Comparison of ENCODE assay signal across 7 mouse cellular contexts in the genomic region with DNA sequence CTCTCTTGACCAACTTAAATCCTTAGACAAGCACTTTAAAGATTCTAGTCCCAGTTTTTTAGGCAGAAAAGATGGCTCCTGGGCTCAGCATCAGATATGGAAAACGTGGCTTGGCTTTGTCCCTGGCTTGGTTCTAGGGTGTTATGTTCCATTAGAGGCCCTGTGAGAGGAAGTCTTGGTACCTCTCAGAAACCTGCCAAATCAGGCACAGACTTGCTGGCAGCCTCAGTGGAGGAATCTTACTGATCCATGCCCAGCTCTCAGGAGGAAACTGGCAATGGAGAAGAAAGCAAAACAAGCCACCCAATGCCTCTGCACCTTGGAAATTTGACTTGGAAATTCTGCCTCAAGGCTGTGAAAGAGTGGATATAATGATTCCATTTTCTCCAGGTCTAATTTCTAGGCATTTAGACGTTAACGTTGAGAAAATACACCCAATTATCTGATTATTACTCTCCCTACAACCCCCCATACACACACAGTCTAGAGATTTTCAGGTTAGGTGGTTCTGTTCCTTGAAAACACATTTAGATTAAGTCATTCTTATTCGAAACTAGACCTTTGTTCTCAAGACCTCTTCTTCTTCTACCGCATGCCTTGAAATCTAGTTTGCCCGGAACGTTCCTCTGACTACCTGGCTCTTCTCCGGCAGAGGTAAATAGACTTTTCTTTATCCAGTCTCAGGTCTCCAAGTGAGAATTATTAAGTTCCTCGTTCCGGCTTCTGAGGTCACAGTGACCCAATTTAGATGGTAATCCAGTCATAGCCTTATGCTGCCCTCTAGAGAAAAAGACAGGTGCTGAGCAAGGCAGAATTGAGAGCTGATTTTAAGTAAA. TPM values are rescaled to one million over a fixed set of nuclear protein-coding genes. Genes with fewer than 3 reads are reported as not detected.
DNase-seq lines count a peak whose midpoint lies in the region; ATAC-seq lines count a peak whose summit lies in the region.

No protein-coding gene starts in this region.

- no peaks in the 10 kb centered on the region for H3K9me3 ChIP-seq in heart, embryonic 11.5 days (replicated peaks; ENCODE audit: control insufficient read depth, low read length)
- no peaks in the 10 kb centered on the region for H3K9me3 ChIP-seq in kidney, embryonic 14.5 days (ENCODE audit: control insufficient read depth, low read length)
- H3K9me3 ChIP-seq in midbrain, embryonic 13.5 days, result no peaks in the 10 kb centered on the region

- ATAC-seq in heart, embryonic 11.5 days (replicated peaks; ENCODE audit: insufficient number of reproducible peaks, low FRiP score, low TSS enrichment), result no peak
- peak; percentile 49; the same call in 1 of the 2 replicates for ATAC-seq in kidney, embryonic 14.5 days (ENCODE audit: low FRiP score, low TSS enrichment)
- ATAC-seq in midbrain, embryonic 13.5 days, result peak; percentile 68

- H3K36me3 ChIP-seq in heart, embryonic 11.5 days (ENCODE audit: control insufficient read depth, insufficient read depth, low read length), result 0 out of 2 replicates have a peak, but pooled peaks cover 3% of the 10 kb centered on the region
- H3K36me3 ChIP-seq in kidney, embryonic 14.5 days (ENCODE audit: control insufficient read depth, insufficient read depth, low read length), result no peaks in the 10 kb centered on the region
- peaks cover 7% of the 10 kb centered on the region for H3K36me3 ChIP-seq in midbrain, embryonic 13.5 days

- H3K4me1 ChIP-seq in heart, embryonic 11.5 days (ENCODE audit: control insufficient read depth, insufficient read depth, low read length), result no peaks in the 10 kb centered on the region; the same call in 1 of the 2 replicates
- H3K4me1 ChIP-seq in kidney, embryonic 14.5 days (ENCODE audit: control insufficient read depth, insufficient read depth, low read length), result no peaks in the 10 kb centered on the region
- H3K4me1 ChIP-seq in midbrain, embryonic 13.5 days (replicated peaks), result peaks cover 14% of the 10 kb centered on the region

- DNase-seq in 3T3-L1 (ENCODE audit: low read depth, low spot score) (peak; percentile 65), A20 (ENCODE audit: low read depth, low spot score) (peak; percentile 43)
- DNase-seq in cerebellum, postnatal 14 days, result peak; percentile 75 to 88
- DNase-seq in ovary, adult 18-20 months (ENCODE audit: low spot score), result no peak

- peak overlapping the region; percentile 27; the same call in 1 of the 2 replicates for H3K4me2 ChIP-seq in heart, embryonic 11.5 days
- H3K4me2 ChIP-seq in kidney, embryonic 14.5 days (replicated peaks; ENCODE audit: low read depth, low read length), result no peak overlapping the region
- H3K4me2 ChIP-seq in midbrain, embryonic 13.5 days (replicated peaks), result peak overlapping the region; percentile 33

- no peaks in the 10 kb centered on the region for H3K27me3 ChIP-seq in heart, embryonic 11.5 days (ENCODE audit: control insufficient read depth, insufficient read depth, low read length)
- H3K27me3 ChIP-seq in kidney, embryonic 14.5 days (ENCODE audit: control insufficient read depth, insufficient read depth, low read length), result no peaks in the 10 kb centered on the region
- H3K27me3 ChIP-seq in midbrain, embryonic 13.5 days, result no peaks in the 10 kb centered on the region

- H3K4me3 ChIP-seq in heart, embryonic 11.5 days (ENCODE audit: low read depth, low read length), result no peak overlapping the region
- H3K4me3 ChIP-seq in kidney, embryonic 14.5 days (ENCODE audit: low read length), result no peak overlapping the region
- no peak overlapping the region for H3K4me3 ChIP-seq in midbrain, embryonic 13.5 days (replicated peaks)

- no peak overlapping the region for H3K27ac ChIP-seq in heart, embryonic 11.5 days (ENCODE audit: low read depth, low read length)
- H3K27ac ChIP-seq in kidney, embryonic 14.5 days (ENCODE audit: low read depth, low read length), result no peak overlapping the region
- peak overlapping the region; percentile 30; the same call in 1 of the 2 replicates for H3K27ac ChIP-seq in midbrain, embryonic 13.5 days

- H3K9ac ChIP-seq in heart, embryonic 11.5 days (ENCODE audit: low read depth, low read length), result no peak overlapping the region
- no peak overlapping the region for H3K9ac ChIP-seq in kidney, embryonic 14.5 days (ENCODE audit: low read depth, low read length)
- no peak overlapping the region for H3K9ac ChIP-seq in midbrain, embryonic 13.5 days (replicated peaks)

- WGBS in heart, embryonic 11.5 days (ENCODE audit: insufficient replicate concordance), result 49% methylated on average over 10 of the region's 10 CpGs
- WGBS in kidney, embryonic 14.5 days, result 42% methylated on average over 10 of the region's 10 CpGs
- WGBS in midbrain, embryonic 13.5 days, result 30% methylated on average over 10 of the region's 10 CpGs

RNA-seq across cellular contexts. Expression of a gene that starts 7.6 kb away (rescaled TPM):
- 7.0 and 7.4 TPM in 2 replicates for polyA plus RNA-seq in heart, embryonic 11.5 days (2014; fragmentation: Nextera tagmentation; extraction: Ambion mirVana)
- polyA plus RNA-seq in kidney, embryonic 14.5 days (2014; fragmentation: Nextera tagmentation; extraction: Ambion mirVana), result 7.3 and 11.8 TPM in 2 replicates
- 5.6 and 6.0 TPM in 2 replicates for polyA plus RNA-seq in midbrain, embryonic 13.5 days (2015; fragmentation: Nextera tagmentation; extraction: Ambion mirVana)

RNA-seq across cellular contexts. Expression of a gene that starts 29.6 kb away (rescaled TPM):
- 22.2 and 24.8 TPM in 2 replicates for polyA plus RNA-seq in heart, embryonic 11.5 days (2014; fragmentation: Nextera tagmentation; extraction: Ambion mirVana)
- 29.5 and 33.0 TPM in 2 replicates for polyA plus RNA-seq in kidney, embryonic 14.5 days (2014; fragmentation: Nextera tagmentation; extraction: Ambion mirVana)
- 38.7 and 45.2 TPM in 2 replicates for polyA plus RNA-seq in midbrain, embryonic 13.5 days (2015; fragmentation: Nextera tagmentation; extraction: Ambion mirVana)

RNA-seq across cellular contexts. Expression of a gene that starts 49.0 kb away (rescaled TPM):
- polyA plus RNA-seq in heart, embryonic 11.5 days (2014; fragmentation: Nextera tagmentation; extraction: Ambion mirVana), result 1.9 and 2.5 TPM in 2 replicates
- polyA plus RNA-seq in kidney, embryonic 14.5 days (2014; fragmentation: Nextera tagmentation; extraction: Ambion mirVana), result 0.20 and 0.69 TPM in 2 replicates
- 0.55 and 0.96 TPM in 2 replicates for polyA plus RNA-seq in midbrain, embryonic 13.5 days (2015; fragmentation: Nextera tagmentation; extraction: Ambion mirVana)
